Mouse (Mus musculus) gastrocnemius, postnatal 14 days (tissue): ENCODE measurements around the gene Usp10. TPM values are rescaled to one million over a fixed set of nuclear protein-coding genes. Genes with fewer than 3 reads are reported as not detected.

Experiments used
- DNase-seq: peaks from one replicate; pipeline ENCODE4 v3.0.0; 2021; ENCODE audit warnings: mixed read lengths
- intact Hi-C: fragments of 180-260 bp; cut with DNase I; formaldehyde crosslinking; loops from one replicate; pipeline ENCODE4 v1.15.1; 2025; ENCODE audit warnings: low total_unique reads
- total RNA-seq, 2 experiments: library from RNA; stranded (reverse); gene quantifications; 2 replicates each; pipeline ENCODE4 v1.2.3; 2021

The Usp10 gene
- total RNA-seq, 2 experiments from 2014 or later, result 41.1 to 49.5 TPM

DNA sequence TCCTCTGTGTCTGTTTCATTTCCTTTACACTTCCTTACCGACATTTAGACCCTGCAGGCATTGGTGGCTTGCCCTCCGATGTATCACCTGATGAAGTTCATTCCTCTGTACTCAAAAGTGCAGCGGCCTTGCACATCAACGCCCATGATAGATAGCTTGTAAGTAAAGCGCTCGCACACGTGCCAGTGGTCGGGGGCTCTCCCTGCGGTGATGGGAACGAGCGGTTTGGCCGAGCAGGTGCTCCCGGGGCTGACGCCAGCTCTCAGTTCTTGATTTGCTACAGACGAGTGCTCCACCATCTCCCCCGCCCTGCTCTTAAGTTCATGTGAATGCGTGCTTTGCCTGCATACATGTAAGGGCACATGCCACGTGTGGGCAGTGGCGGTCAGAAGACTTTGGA is 37.5 kb downstream of the Usp10 start:
- DNase-seq, result no peak
- intact Hi-C loops, result loop anchor here (2.0 kb wide), 1 partner anchor 125 kb away; no protein-coding TSS in a partner anchor

DNA sequence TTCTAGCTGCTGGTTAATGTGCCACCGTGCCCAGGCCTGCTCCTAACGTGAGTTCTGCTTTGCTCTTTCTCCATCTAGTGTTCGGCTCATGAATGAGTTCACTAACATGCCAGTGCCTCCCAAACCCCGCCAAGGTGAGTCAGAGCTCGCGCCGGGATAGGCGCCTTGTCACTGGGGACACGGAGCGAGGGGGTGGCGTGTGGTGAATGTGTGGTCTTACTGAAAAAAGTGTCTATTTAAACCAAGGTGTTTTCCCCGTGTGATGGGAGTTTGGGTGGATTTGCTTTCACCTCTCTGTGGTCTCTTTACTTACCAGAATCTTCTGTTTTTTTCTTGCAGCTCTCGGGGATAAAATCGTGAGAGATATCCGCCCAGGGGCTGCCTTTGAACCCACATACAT is 38.2 kb downstream of the Usp10 start:
- no peak for DNase-seq
- intact Hi-C loops, result no loop called here

DNA sequence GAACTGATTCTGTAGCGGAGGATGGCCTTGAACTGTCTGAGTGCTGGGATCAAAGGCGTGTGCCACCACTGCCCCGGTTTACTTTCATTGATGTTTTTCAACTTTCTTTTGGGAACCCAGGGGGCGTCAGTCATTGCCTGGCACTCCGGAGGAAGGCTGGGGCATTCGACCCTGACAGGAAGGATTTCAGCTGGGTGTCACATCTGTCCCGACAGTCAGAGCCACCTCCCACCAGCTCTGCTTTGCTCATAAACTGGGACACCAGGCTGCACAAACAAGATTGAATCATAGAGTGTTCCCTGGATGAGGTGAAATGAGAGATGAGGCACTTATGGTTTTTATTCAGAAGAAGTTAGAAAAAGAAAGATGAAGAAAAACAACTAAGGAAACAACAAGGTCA is 42.1 kb downstream of the Usp10 start:
- intact Hi-C loops, result loop anchor here (5.0 kb wide), 1 partner anchor 35 kb away; no protein-coding TSS in a partner anchor
- DNase-seq, result no peak

DNA sequence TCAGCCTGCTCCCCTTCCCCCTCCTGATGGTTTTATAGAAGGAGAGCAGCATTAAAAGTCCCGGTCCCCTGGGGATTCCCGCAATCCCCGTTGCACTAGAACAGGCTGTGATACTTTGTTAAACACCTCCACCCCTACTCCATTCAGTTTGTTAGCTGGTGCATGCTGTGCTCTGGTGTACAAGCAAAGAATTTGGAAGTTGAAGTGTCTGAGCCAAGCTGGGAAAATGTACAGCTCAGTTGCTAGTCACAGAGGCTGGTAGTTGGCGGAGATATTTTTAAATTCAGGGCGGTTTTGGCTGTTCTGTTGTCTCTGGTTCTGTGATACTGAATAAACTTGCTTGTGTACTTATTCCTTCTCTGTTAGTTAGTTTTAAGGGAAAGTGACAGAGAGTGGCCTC is 42.6 kb downstream of the Usp10 start:
- no peak for DNase-seq
- intact Hi-C loops, result loop anchor here (5.0 kb wide), 1 partner anchor 35 kb away; no protein-coding TSS in a partner anchor

DNA sequence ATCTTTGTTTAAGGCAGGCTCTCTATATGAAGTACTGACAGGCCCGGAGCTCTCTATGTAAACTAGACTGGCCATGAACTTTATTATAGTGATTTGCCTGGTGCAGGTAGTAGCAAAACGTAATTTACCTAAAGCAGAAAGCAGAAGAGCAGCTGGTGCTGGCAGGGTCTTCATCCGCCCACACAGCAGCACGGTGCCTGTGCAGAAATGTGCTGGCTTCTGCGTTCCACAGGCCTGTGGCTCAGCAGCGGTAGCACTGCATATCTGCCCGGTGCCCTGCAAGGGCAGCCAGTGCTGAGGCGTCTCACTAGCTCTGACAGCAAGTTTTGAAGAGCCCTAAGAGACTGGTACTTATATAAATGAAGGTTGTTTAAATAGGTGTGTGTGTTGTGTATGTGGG is 45.2 kb downstream of the Usp10 start:
- no peak for DNase-seq
- intact Hi-C loops, result no loop called here

DNA sequence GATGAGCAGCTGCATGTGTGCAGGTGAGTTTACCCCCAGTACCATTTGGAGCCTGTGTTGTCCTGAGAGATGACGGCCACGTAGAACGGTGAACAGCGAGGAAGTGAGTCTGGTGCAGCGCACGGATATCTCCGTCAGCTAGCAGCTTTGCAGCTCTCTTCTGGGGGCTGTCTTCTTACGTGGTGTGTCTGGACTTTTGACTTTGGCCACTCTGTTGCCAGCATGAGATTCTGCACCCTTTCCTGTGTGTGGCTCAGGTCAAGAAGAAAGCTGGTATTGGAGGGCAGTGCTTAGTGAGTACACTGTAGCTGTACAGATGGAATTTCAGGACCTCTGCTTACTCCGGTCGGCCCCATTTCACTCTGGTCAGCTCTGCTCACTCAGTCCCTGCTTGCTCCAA is 47.9 kb downstream of the Usp10 start:
- no peak for DNase-seq
- intact Hi-C loops, result no loop called here

DNA sequence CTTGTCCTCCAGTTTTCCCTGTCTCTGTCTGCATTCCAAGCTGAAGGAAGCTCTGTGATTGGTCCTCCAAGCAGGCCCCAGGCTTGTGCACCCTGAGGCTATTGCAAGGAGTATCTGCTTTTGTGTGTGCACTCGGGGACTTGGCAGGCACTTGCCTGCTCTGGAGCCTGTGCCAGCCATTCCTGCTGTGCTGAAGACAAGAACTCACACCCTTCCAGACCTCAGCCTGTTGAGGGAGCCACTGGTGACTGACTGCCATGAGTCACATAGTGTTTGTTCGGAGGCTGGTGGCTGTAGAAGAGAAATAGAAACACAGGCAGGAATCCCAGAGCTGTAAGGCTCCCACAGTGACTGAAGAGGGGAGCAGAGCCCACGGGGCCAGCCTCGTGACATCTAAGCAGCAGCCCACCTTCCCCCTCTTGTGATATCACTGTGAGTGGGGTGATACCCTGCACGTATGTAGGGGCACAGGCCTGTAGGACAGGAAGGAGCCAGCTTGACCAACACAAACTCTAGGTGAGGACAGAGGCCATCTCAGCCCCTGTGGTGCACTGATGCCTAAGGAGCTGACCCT is 50.5 kb downstream of the Usp10 start:
- intact Hi-C loops, result no loop called here
- DNase-seq, result peak; percentile 61

DNA sequence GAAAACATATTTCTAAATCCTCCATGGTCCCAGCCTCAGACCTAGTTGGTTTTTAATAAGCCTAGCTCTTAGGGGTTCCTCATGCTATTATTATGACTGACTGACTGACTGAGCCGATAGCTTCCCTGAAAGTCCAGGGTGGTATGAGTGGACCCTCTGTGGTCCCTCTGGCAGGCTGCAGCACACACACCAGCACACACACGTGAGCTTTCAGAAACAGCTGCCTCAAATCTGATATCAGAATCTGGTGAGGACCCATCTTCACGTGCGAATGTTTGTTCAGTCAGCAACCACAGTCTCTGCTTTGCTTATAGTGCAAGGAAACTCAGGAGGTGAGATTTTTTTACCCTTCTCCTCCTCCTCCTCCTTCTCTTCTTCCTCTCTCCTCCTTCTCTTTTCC is 54.7 kb downstream of the Usp10 start:
- intact Hi-C loops, result no loop called here
- no peak for DNase-seq

DNA sequence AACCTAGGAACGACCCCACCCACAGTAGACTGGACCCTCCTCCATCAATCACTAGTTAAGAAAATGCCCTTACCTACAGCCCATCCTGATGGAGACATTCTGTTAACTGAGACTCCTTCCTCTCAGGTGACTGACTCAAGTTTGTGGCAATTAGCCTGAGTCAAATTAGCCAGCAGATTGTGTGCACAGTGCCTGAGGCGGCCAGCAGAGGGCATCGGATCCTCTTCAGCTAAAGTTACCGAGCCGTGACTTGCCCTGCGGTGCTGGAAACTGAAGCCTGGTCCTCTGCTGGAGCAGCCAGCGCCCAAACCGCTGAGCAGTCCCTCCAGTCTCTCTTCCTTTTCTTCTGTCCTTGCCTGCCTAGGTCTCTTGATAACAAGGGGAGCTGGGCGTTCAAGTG is 57.3 kb downstream of the Usp10 start:
- intact Hi-C loops, result no loop called here
- DNase-seq, result no peak

DNA sequence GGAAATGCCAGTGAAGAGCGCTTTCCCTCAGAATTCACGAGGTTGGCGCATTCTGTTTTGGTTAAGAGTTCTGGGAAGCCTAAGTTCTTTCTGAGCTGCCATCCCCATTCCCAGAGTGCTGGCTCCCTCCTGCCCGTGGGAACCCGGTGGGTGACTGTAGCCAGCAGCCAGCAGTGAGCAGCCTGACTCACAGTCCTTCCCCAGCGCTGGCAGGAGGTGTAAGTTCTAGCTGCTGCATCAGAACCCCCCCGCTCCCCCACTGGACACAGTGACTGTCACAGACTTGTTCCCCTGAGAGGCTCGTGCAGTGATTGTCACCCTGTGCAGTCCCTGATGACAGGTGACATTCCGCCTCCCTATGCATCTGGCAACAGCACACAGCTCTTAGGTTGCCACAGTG is 60.0 kb downstream of the Usp10 start:
- peak; percentile 35 for DNase-seq
- intact Hi-C loops, result no loop called here

DNA sequence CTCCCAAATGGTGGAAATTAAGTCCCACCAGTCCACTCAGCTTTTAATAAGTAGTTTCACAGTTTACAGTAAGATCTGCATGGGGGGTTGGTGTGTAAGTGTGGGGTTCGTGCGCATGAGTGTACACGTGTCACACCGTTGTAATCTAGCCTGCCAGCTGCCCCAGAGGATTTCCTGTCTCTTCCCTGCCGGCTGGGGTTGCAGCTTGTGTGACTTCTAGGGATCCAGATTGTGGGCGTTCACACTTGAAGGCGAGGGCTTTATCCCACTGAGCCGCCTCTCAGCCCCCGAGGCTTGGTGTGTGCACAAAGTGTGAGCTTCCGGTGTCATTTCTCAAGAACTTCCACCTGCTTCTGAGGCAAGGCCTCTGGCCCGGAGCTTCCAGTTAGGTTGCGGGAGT is 62.4 kb downstream of the Usp10 start:
- intact Hi-C loops, result no loop called here

DNA sequence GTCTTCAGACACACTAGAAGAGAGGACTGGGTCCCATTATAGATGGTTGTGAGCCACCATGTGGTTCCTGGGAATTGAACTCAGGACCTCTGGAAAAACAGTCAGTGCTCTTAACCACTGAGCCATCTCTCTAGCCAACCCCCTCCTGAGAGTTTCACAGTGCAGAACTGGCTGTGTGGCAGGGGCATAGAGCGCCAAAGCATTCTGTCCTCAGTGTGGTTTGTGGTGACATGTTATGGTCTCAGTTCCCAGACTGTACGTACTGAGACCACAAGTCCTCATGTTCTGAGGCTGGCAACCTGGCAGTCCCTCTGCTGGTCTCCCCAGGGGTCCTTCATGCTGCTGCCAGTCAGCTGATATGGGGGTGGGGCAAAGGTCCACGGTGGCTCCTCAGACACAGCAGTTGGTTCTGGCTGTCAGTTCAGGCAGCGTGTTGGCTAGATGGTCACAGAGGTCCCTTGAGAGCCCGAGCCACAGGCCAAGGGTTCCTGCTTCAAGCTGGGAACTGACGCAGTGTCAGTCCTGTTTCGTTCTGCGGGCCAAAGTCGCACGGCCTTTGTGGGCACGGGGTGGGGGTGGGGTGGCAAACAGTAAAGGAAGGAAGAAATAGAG is 68.7 kb downstream of the Usp10 start:
- DNase-seq, result no peak
- intact Hi-C loops, result no loop called here

More for the DNA sequence above, 62.4 kb downstream of the Usp10 start:
- no peak for DNase-seq

DNA sequence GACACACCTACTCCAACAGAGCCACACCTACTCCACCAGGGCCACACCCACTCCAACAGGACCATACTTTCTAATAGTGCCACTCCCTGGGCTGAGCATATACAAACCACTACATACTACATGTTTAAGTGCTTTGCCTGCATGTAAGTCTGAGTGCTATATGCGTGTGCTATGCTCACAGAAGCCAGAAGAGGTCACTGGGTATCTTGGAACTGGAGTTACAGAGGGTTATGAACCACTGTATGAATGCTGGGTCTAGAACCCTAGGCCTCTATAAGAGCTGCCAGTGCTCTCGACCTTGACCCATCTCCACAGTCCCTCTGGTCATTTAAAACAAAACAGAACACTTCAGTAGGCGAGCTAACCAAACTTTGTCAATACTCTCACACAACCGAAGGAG is 71.1 kb downstream of the Usp10 start:
- DNase-seq, result no peak
- intact Hi-C loops, result no loop called here

DNA sequence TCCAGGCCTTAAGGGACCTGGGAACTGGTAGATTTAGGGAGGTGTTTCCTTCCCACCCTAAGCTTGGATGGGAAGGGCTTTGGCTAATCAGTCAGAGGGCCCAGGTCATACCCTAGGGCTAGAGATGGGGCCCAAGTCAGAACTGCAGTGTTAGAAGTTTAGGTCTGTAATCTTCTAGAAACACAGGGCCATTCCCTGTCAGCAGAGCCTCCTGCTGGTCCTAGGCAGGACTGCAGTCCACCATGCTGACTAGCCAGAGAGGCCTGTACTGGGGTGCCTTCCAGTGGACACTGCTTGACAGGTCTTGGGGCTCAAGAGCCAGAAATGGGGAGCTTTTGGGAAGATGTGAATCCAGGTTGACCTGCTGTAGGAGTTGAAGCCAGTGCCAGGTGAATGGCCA is 73.9 kb downstream of the Usp10 start:
- intact Hi-C loops, result no loop called here
- no peak for DNase-seq

DNA sequence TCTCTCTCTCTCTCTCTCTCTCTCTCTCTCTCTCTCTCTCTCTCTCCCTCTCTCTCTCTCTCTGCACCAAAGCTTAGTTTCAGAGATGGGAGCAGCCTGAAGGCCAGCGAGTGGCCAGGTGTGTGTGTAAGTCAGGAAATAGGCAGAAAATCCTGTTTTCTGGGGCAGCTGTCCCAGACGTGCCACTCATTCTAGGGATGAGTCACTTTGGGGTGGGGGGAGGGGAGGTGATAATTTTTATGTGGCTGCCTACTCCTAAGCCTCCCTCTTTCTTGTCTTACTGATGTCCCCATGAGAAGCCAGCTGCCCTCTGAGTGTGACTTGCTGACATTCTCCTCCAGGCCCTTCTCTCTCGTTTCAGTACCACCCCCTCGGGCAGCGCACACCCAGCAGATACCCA is 76.0 kb downstream of the Usp10 start:
- intact Hi-C loops, result loop anchor here (5.0 kb wide), 1 partner anchor 34 kb away; no protein-coding TSS in a partner anchor
- no peak for DNase-seq

DNA sequence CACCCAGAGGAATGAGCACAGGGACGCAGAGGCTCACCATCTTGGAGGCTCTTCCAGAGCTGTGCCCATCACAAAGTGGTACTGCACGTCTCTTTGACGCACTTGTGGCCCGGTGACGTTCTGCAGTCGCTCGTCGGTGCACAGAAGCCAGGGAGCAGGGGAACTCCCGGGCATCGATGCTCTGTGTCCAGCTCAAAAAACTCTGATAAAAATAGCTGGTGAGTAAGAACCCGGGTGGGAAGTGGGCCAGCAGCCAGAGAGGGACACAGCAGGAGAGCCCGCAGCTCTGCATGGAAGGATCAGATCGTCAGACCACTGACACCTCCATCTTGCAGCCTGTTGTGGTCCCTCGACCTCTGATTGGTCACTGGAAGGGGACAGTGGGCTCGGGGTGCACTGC is 77.9 kb downstream of the Usp10 start:
- intact Hi-C loops, result loop anchor here (5.0 kb wide), 1 partner anchor 36 kb away; no protein-coding TSS in a partner anchor
- DNase-seq, result peak; percentile 50

DNA sequence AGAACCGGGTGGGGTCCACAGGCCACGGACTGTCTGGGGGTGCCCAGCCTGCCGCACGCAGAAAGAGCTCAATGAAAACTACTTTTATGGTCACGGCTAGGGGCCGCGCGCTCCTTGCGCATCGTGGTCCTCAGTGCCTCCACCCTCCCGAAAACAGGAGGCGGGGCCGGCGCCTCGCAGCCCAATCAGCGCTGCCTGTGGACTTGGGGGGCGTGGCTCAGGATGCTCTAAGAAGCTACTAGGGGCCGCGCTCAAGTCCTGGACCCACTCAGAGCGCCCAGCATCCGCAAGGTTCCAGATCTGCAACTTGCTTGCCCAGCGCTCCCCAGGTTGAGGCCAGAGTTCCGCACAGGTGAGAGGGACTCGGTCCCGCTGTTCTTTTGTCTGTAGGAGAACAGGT is 82.1 kb downstream of the Usp10 start, which contains the start of gene Crispld2:
Gene Crispld2 (plus strand): TSS at position 190 of the 400 bp plus-strand sequence.
- intact Hi-C loops, result loop anchor here (5.0 kb wide), 1 partner anchor 80 kb away; no protein-coding TSS in a partner anchor
- peak; percentile 85 for DNase-seq

DNA sequence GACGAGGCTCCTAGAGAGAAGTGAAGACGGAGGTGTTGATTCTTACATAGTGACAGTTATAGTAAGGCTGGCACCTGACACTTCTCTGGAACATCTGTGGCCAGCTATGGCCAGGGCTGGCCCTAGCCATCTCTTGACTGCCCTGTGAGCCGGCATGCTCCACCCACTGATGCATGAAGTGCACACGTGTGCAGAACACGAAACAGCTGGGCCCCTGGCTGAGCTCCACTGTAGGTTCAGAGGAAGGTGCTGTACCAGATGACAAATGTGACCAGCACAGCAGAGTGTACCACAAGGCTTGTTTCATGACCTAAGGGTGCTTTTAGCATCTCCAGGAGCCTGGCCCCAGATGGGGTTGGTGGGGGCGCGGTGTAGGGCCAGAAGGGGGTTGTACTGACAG is 84.0 kb downstream of the Usp10 start:
- intact Hi-C loops, result loop anchor here (5.0 kb wide), 1 partner anchor 78 kb away; no protein-coding TSS in a partner anchor
- no peak for DNase-seq

DNA sequence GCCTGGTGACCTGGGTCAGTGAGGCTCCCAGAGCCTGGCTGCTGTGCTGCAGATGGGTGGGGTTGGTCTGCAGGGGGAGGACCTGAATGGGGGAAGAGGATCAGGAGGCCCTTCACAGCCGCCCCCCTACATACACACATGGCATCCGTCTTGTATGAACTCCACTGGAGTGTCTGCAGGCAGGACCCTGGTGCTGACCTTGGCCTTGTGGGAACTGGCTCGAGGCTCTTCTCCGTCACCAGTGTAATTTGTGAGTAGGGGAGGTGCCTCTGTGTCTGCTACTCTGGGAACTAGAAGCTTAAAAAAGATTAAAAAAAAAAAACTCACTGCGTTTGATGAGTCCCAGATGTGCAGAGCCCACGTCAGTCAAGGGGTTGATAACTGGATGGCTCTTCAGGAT is 84.4 kb downstream of the Usp10 start:
- no peak for DNase-seq
- intact Hi-C loops, result loop anchor here (5.0 kb wide), 1 partner anchor 78 kb away; no protein-coding TSS in a partner anchor

DNA sequence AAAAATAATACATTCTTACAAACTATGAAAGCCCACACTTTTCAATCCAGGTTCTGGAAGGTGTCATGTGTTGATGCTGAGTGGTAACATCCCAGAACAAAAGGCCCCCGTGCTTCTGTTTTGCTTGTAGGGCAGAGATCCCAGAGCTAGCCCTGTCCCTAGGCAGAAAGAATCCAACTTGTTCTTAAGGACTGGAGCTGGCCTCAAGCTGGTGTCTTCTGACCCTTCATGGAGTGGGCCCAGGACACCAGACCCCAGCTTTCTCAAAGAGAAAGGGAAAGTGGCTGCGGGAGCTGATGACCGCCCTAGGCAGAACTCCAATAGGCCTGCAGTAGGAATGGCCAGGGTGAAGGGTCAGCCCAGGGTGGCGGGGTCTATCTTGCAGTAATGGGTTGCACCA is 87.1 kb downstream of the Usp10 start:
- intact Hi-C loops, result no loop called here
- DNase-seq, result no peak

DNA sequence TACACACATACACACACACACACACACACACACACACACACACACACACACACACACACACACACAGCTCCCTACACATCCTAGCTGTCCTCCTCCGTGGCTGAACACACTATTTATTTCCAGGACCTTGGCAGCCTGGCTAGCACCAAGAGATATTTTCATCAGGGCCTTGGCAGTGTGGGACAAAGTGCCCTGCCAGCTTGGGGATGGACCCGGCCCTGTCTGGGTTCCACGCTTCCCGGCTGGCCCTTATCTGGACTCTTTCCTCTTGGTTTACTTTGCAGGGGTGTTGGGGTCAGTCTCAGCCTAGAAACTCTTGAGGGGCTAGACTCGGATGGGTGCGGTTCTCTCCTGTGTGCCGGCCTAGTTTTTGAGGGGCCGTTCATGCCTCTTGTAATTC is 90.3 kb downstream of the Usp10 start:
- intact Hi-C loops, result loop anchor here (5.0 kb wide), 1 partner anchor 62 kb away; no protein-coding TSS in a partner anchor
- peak; percentile 53 for DNase-seq
